Mouse (Mus musculus) lung, embryonic 15.5 days (tissue): Measurements from ENCODE around the gene Prok1. TPM values are rescaled to one million over a fixed set of nuclear protein-coding genes. Genes with fewer than 3 reads are reported as not detected.

ENCODE experiments used
- ATAC-seq: fragments of 200-750 bp; cut with Nextera tagmentation; 2 replicates; pipeline ENCODE4 v1.8.0; 2017; ENCODE audit warnings: moderate number of reproducible peaks, borderline replicate concordance; ENCODE audit not compliant: low FRiP score, low TSS enrichment; ENCODE audit errors: extremely low read depth
- H3K27ac ChIP-seq: fragments of 300-500 bp; sonication (generic); 2 replicates; pipeline ENCODE4 v1.5.1; 2015; ENCODE audit warnings: moderate library complexity, mild to moderate bottlenecking, inconsistent platforms
- H3K27me3 ChIP-seq: fragments of 300-500 bp; sonication (generic); 2 replicates; pipeline ENCODE4 v1.6.1; 2015; ENCODE audit warnings: inconsistent platforms
- H3K36me3 ChIP-seq: fragments of 300-500 bp; sonication (generic); 2 replicates; pipeline ENCODE4 v1.6.1; 2015; ENCODE audit warnings: inconsistent platforms
- H3K4me1 ChIP-seq: fragments of 300-500 bp; sonication (generic); 2 replicates; pipeline ENCODE4 v1.6.1; 2015; ENCODE audit warnings: inconsistent platforms
- H3K4me2 ChIP-seq: fragments of 300-500 bp; sonication (generic); 2 replicates; pipeline ENCODE4 v1.6.1; 2015; ENCODE audit warnings: inconsistent platforms, mild to moderate bottlenecking, moderate library complexity
- H3K4me3 ChIP-seq: fragments of 300-500 bp; sonication (generic); 2 replicates; pipeline ENCODE4 v1.5.1; 2015; ENCODE audit warnings: mild to moderate bottlenecking, inconsistent platforms
- H3K9ac ChIP-seq: fragments of 300-500 bp; sonication (generic); 2 replicates; pipeline ENCODE4 v1.6.1; 2015; ENCODE audit warnings: inconsistent platforms
- H3K9me3 ChIP-seq: fragments of 300-500 bp; sonication (generic); 2 replicates; pipeline ENCODE4 v1.6.1; 2016; ENCODE audit warnings: inconsistent platforms
- WGBS: fragments of 180-500 bp; shearing (Covaris S2); methylation state at CpG from one replicate; pipeline ENCODE4 v1.1.7; 2015; 5-methylcytosine and 5-hydroxymethylcytosine counted together
- polyA plus RNA-seq: library from polyadenylated mRNA; unstranded; fragments of >200 nt; fragmentation: Nextera tagmentation; extraction: Ambion mirVana; gene quantifications from 2 replicates; pipeline ENCODE4 v1.2.1, GENCODE M21; 2015

Gene Prok1
- polyA plus RNA-seq, 1 experiment from 2014 or later, result not detected

- no peaks in the 10 kb centered on the region for H3K36me3 ChIP-seq
- no peak overlapping the region for H3K27ac ChIP-seq
- no peak overlapping the region for H3K9ac ChIP-seq
- no peak overlapping the region for H3K4me3 ChIP-seq
- 61% methylated on average over 5 of the region's 5 CpGs for WGBS
- no peaks in the 10 kb centered on the region for H3K4me1 ChIP-seq
- H3K9me3 ChIP-seq, result no peaks in the 10 kb centered on the region
- H3K27me3 ChIP-seq, result no peaks in the 10 kb centered on the region
- ATAC-seq, result no peak
- no peak overlapping the region for H3K4me2 ChIP-seq
Observed at GRCm38 (mm10) chr3:107257924-107258323, 18.4 kb upstream of the Prok1 start.

- Histone ChIP-seq H3K36me3 (no peaks in the 10 kb centered on the region), H3K9ac (no peak overlapping the region), H3K9me3 (no peaks in the 10 kb centered on the region), H3K4me1 (no peaks in the 10 kb centered on the region), H3K27ac (no peak overlapping the region), H3K4me2 (no peak overlapping the region), H3K4me3 (no peak overlapping the region), H3K27me3 (no peaks in the 10 kb centered on the region)
- no peak for ATAC-seq
- WGBS, result 31% methylated on average over 7 of the region's 7 CpGs
Observed at GRCm38 (mm10) chr3:107256724-107257123, 17.2 kb upstream of the Prok1 start.

- Histone ChIP-seq H3K4me2 (no peak overlapping the region), H3K9ac (no peak overlapping the region), H3K27me3 (no peaks in the 10 kb centered on the region), H3K4me1 (no peaks in the 10 kb centered on the region), H3K4me3 (no peak overlapping the region), H3K36me3 (no peaks in the 10 kb centered on the region), H3K27ac (no peak overlapping the region), H3K9me3 (no peaks in the 10 kb centered on the region)
- 74% methylated on average over 3 of the region's 3 CpGs for WGBS
- ATAC-seq, result no peak
Observed at GRCm38 (mm10) chr3:107255992-107256391, 16.5 kb upstream of the Prok1 start.

- no peaks in the 10 kb centered on the region for H3K27me3 ChIP-seq
- no peak for ATAC-seq
- no peak overlapping the region for H3K9ac ChIP-seq
- no peak overlapping the region for H3K4me2 ChIP-seq
- no peak overlapping the region for H3K4me3 ChIP-seq
- no peaks in the 10 kb centered on the region for H3K4me1 ChIP-seq
- no peaks in the 10 kb centered on the region for H3K9me3 ChIP-seq
- 76% methylated on average over 5 of the region's 5 CpGs for WGBS
- H3K27ac ChIP-seq, result no peak overlapping the region
- H3K36me3 ChIP-seq, result no peaks in the 10 kb centered on the region
Observed at GRCm38 (mm10) chr3:107253925-107254324, 14.4 kb upstream of the Prok1 start.

DNA sequence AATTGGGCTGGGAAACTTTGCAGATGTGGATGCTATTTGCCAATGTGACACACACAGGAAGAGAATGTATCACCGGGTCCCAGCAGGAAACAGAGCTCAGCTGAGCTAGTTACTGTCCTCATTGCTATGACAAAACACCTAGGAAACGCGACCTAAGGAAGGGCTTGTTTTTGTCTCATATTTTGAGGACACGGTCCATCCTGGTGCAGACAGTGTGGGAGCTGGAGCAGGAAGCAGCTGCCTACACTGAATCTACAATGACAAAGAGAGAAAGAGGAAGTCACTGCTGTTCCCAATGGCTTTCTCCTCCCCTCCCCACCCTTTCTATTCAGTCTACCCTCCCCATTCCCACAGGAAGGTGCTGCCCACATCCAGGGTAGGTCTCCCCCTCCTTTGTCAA is 12.5 kb upstream of the Prok1 start:
- Histone ChIP-seq H3K27ac (no peak overlapping the region), H3K4me3 (no peak overlapping the region), H3K27me3 (no peaks in the 10 kb centered on the region), H3K4me2 (no peak overlapping the region), H3K36me3 (no peaks in the 10 kb centered on the region), H3K9me3 (no peaks in the 10 kb centered on the region), H3K9ac (no peak overlapping the region), H3K4me1 (no peaks in the 10 kb centered on the region)
- peak; percentile 39; the same call in 1 of the 2 replicates for ATAC-seq
- WGBS, result 49% methylated on average over 4 of the region's 4 CpGs

- WGBS, result 17% methylated on average over 2 of the region's 2 CpGs
- Histone ChIP-seq H3K4me1 (no peaks in the 10 kb centered on the region), H3K4me2 (no peak overlapping the region), H3K4me3 (no peak overlapping the region), H3K27me3 (no peaks in the 10 kb centered on the region), H3K9me3 (no peaks in the 10 kb centered on the region), H3K27ac (no peak overlapping the region), H3K36me3 (no peaks in the 10 kb centered on the region), H3K9ac (no peak overlapping the region)
- ATAC-seq, result no peak
Observed at GRCm38 (mm10) chr3:107250320-107250719, 10.8 kb upstream of the Prok1 start.

GRCm38 (mm10) chr3:107249042-107249441 is 9.5 kb upstream of the Prok1 start:
- ATAC-seq, result no peak
- Histone ChIP-seq H3K27ac (no peak overlapping the region), H3K9me3 (no peaks in the 10 kb centered on the region), H3K4me2 (no peak overlapping the region), H3K9ac (no peak overlapping the region), H3K27me3 (no peaks in the 10 kb centered on the region), H3K36me3 (no peaks in the 10 kb centered on the region), H3K4me1 (no peaks in the 10 kb centered on the region), H3K4me3 (no peak overlapping the region)
- WGBS, result 47% methylated on average over 3 of the region's 3 CpGs

DNA sequence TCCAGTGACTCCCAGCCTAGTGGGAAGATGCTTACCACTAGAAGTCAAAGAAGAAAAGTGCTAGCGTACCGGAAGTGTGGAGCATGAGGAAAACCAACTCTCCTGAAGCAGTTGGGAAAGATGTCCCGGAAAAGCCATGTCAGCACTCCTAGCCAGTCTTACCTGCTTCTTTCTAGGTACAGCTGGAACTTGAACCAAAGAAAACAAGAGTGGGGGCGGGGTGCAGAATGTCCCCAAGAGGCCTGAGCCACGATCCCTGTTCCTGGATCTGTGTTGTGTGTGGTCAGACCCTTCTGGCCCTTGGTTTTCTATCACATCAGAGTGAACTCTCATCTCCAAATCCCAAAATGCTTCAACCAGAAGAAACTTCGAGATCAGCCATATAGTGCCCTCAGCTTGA is 7.4 kb upstream of the Prok1 start:
- no peaks in the 10 kb centered on the region for H3K9me3 ChIP-seq
- H3K4me3 ChIP-seq, result no peak overlapping the region
- WGBS, result 76% methylated on average over 6 of the region's 6 CpGs
- H3K4me1 ChIP-seq, result 0 out of 2 replicates have a peak, but pooled peaks cover under 1% of the 10 kb centered on the region
- no peak overlapping the region for H3K4me2 ChIP-seq
- no peak overlapping the region for H3K27ac ChIP-seq
- no peaks in the 10 kb centered on the region for H3K36me3 ChIP-seq
- no peak overlapping the region for H3K9ac ChIP-seq
- no peaks in the 10 kb centered on the region for H3K27me3 ChIP-seq
- no peak for ATAC-seq

DNA sequence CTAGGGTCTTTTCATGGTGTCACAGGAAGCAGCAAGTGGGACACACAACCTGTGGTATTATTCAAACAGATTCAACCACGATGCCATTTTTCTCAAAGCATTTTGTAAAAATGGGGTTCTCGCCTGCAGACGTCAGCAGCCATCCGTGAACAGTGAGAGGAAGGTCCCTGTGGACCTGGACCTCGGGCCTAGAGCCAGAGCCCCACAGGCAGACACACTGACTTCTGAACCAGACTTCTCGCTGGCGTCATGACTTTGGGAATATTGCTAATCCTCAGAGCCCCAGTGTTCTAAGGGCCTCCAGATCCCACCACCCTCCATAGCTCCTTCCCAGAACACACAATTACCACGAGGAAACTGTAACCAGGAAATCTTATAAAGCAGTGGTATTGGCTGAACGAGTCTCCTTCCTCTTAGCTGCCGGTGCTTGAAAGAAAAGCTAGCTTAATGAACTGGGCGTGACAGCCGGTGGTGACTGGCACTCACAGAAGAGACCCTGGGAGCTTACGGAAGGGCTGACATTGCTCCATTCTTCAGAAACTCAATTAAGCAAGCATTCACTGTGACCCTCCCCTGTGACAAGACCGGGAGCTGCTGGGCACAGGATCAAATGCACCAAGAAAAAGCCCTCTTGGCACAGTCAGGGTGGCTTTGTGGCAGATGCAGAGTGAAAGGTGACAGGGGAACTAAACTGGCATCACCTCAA is 2.0 kb upstream of the Prok1 start:
- H3K4me3 ChIP-seq, result no peak overlapping the region
- no peak overlapping the region for H3K27ac ChIP-seq
- no peaks in the 10 kb centered on the region for H3K36me3 ChIP-seq
- H3K9me3 ChIP-seq, result no peaks in the 10 kb centered on the region
- H3K9ac ChIP-seq, result no peak overlapping the region
- no peak overlapping the region for H3K4me2 ChIP-seq
- no peak for ATAC-seq
- 50% methylated on average over 14 of the region's 14 CpGs for WGBS
- H3K27me3 ChIP-seq, result 0 out of 2 replicates have a peak, but pooled peaks cover 10% of the 10 kb centered on the region
- H3K4me1 ChIP-seq, result 0 out of 2 replicates have a peak, but pooled peaks cover 2% of the 10 kb centered on the region

DNA sequence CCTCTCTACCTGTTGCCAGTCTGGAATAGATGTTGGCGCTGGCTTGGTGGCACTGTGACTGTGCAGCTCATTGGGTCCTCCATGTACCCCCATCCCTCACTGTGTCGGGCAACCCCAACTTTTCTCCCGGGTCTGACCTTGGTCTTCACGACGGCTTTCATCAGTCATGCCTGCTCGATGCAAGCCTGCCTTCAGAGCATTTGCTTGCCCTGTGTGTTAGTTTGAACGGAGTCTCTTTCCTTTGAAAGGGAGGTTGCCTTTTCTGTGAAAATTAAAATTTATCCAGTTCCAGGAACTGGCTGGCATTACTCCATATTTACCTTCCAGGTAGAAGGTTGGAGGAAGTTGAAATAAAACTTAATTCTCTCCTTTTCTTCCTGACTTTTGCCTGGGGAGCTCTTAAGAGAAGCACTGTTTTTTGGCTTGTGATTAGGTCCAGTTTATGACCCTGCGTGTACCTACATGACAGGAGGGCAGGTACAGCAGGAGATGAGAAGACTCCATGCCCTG is 981 bp downstream of the Prok1 start:
- 0 out of 2 replicates have a peak, but pooled peaks cover 2% of the 10 kb centered on the region for H3K4me1 ChIP-seq
- no peaks in the 10 kb centered on the region for H3K9me3 ChIP-seq
- no peak overlapping the region for H3K27ac ChIP-seq
- no peak overlapping the region for H3K4me3 ChIP-seq
- ATAC-seq, result no peak
- WGBS, result 77% methylated on average over 8 of the region's 8 CpGs
- H3K27me3 ChIP-seq, result 0 out of 2 replicates have a peak, but pooled peaks cover 10% of the 10 kb centered on the region
- H3K36me3 ChIP-seq, result no peaks in the 10 kb centered on the region
- H3K9ac ChIP-seq, result no peak overlapping the region
- no peak overlapping the region for H3K4me2 ChIP-seq

- Histone ChIP-seq H3K27me3 (0 out of 2 replicates have a peak, but pooled peaks cover 10% of the 10 kb centered on the region), H3K4me3 (no peak overlapping the region), H3K4me2 (no peak overlapping the region), H3K27ac (no peak overlapping the region), H3K9ac (no peak overlapping the region), H3K4me1 (0 out of 2 replicates have a peak, but pooled peaks cover 2% of the 10 kb centered on the region), H3K9me3 (no peaks in the 10 kb centered on the region), H3K36me3 (no peaks in the 10 kb centered on the region)
- no peak for ATAC-seq
- WGBS, result 47% methylated on average over 2 of the region's 2 CpGs
Observed at GRCm38 (mm10) chr3:107238051-107238450, 1.5 kb downstream of the Prok1 start.

- WGBS, result 34% methylated on average over 2 of the region's 2 CpGs
- no peak overlapping the region for H3K4me2 ChIP-seq
- H3K27ac ChIP-seq, result no peak overlapping the region
- no peak overlapping the region for H3K4me3 ChIP-seq
- H3K36me3 ChIP-seq, result no peaks in the 10 kb centered on the region
- no peak for ATAC-seq
- H3K4me1 ChIP-seq, result peaks cover 15% of the 10 kb centered on the region
- H3K9me3 ChIP-seq, result no peaks in the 10 kb centered on the region
- H3K9ac ChIP-seq, result no peak overlapping the region
- H3K27me3 ChIP-seq, result no peaks in the 10 kb centered on the region
Observed at GRCm38 (mm10) chr3:107233945-107234344, 5.6 kb downstream of the Prok1 start.
